Mouse (Mus musculus): Measurements from ENCODE around the gene Lamc3.

DNA sequence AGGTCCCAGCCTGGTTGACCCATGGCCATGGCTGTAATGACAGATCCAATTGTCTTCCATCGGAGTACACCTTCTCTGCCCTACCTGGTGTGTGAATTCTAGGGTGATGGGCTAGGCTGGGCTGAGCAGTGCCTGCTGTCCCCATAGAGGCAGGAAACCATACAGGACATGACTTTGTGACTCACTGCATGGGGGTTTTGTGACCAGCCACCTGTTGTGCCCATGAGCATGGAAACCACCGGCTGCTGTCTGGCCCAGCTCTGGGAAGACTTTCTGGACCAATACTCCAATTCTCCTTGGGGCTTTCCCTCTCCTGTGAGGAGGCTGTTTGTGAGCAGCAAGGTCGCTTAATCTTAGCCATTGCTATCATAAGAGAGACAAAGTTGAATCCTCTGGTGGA is 65.6 kb downstream of the Lamc3 start:
- TF ChIP-seq GATA1 (IDR thresholded peaks at IDR 0.05; ENCODE audit: low read length): no peak
- no peak for TF ChIP-seq TAL1 (IDR thresholded peaks at IDR 0.05; ENCODE audit: low read length)

All from erythroblast, embryonic 14.5 days (primary cell).